Mouse (Mus musculus) monocyte, adult 59 days (primary cell): ENCODE measurements around the gene Iqgap1. TPM values are rescaled to one million over a fixed set of nuclear protein-coding genes. Genes with fewer than 3 reads are reported as not detected.

Experiments
- total RNA-seq, 2 experiments: library from RNA; stranded (reverse); gene quantifications; one replicate each; pipeline ENCODE4 v1.2.4; 2023

Gene Iqgap1
- 100 to 1,000 TPM; 670 to 714 TPM for total RNA-seq

DNA sequence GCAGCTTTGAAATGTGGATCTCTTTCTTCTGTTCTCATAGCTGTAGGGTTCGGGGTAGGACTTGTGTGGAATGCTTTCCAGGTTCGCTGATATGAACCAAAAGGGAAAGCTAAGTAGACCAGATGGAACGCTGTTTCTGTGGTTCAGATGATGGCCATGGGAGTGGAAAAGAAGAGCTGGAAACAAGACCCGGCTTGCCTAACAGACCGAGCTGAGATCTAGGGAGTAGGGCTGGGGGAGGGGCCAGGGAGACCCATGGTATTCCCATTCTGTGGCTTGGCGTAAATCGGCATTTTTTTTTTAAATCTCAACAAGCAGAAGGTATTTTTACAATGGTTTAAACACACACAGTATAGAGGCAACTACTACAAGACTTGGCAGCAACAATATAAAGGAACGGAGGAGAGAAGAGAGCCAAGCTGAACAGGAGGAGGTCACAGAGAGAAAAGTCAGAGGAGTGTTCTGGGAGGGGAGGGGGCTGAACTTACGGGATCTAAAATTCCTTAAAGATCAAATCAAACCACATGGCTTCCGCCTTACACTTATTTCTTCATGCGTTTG is at the start of gene Iqgap1:
Gene Iqgap1, minus strand, starts transcription at position 132 of the 561 bp plus-strand sequence.

GRCm38 (mm10) chr7:80860729-80861274 is 35.0 kb upstream of the Iqgap1 start, which contains the start of gene Zscan2:
Gene Zscan2, plus strand, starts transcription at chr7:80860920.

DNA sequence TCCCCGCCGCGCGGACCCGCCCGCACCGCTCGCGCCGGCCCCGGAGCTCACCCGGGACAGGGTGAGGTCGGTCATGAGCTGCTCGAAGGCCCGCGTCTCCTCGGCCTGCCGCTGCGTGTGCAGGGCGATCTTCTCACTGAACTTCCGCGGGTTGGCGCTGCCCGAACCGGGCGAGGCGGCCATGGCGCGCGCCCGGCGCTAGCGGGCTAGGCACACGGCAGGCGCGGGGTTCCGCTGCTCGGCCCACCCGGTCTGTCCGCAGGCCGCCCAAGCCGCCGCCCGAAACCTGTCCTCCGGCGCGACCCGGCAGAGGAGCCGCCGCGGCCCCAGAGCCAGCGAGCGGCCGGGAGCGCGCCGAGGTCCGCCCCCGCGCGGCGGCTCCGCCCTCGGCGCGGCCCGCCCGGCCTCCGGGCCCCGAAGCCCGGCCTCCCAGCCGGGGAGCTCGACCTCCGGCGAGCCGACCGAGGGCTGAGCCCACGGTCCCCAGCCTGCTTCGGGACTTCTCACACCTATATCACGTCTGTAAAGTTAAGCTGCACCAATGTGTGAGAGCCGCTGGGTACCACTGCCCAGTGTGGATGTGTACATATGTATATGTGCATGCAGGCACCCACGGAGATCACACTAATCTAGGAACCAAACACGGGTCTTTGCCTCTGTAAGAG is 137.1 kb downstream of the Iqgap1 start, which contains the start of gene Crtc3:
Gene Crtc3, minus strand, starts transcription at position 322 of the 665 bp plus-strand sequence.

Other genes starting within 250 kb of the Iqgap1 start
- gene Crtc3, start 137.1 kb downstream of the Iqgap1 start, total RNA-seq, result 10 to 100 TPM; 29.7 to 34.9 TPM
- gene Zscan2, start 34.9 kb upstream of the Iqgap1 start, total RNA-seq, result 1 to 10 TPM; 2.3 to 3.5 TPM
- 1 to 10 TPM; 5.3 to 5.7 TPM for gene Wdr73, start 75.3 kb upstream of the Iqgap1 start, total RNA-seq
- 1 to 10 TPM; 5.2 to 6.6 TPM for gene Nmb, start 79.1 kb upstream of the Iqgap1 start, total RNA-seq
- 10 to 100 TPM; 63.6 to 89.6 TPM for gene Sec11a, start 121.8 kb upstream of the Iqgap1 start, total RNA-seq
- gene Zfp592, start 167.7 kb upstream of the Iqgap1 start, total RNA-seq, result 10 to 100 TPM; 79.1 to 90.8 TPM
- under 1 TPM; 0.16 to 0.49 TPM for gene Alpk3, start 231.6 kb upstream of the Iqgap1 start, total RNA-seq